Mouse (Mus musculus) megakaryocyte, embryonic 14.5 days (primary cell): ENCODE data around the gene Tmem86b. TPM values are rescaled to one million over a fixed set of nuclear protein-coding genes. Genes with fewer than 3 reads are reported as not detected.
"Not testable (repeated sequence)": the region's sequence is repeated elsewhere in the genome, so short reads cannot be mapped to it uniquely, and the experiment has no call there.

Source experiments
- H3K27me3 ChIP-seq: replicated peaks from 2 replicates; pipeline ENCODE3; 2012; ENCODE audit warnings: inconsistent platforms
- H3K36me3 ChIP-seq: replicated peaks from 2 replicates; pipeline ENCODE3; 2012; ENCODE audit warnings: low read length, inconsistent platforms, mixed read lengths
- H3K4me1 ChIP-seq: 2 replicates; pipeline ENCODE4 v1.6.1; 2012; ENCODE audit warnings: inconsistent platforms
- H3K4me3 ChIP-seq: replicated peaks from 2 replicates; pipeline ENCODE3; 2012; ENCODE audit warnings: moderate library complexity, mild to moderate bottlenecking, inconsistent platforms
- H3K9me3 ChIP-seq: 2 replicates; pipeline ENCODE4 v1.6.1; 2012; ENCODE audit warnings: inconsistent platforms
- FLI1 ChIP-seq: IDR thresholded peaks from 2 replicates; pipeline ENCODE4 v1.6.1; 2012; ENCODE audit warnings: low read length, inconsistent platforms, mixed read lengths
- GATA1 ChIP-seq: IDR thresholded peaks from 3 replicates; pipeline ENCODE4 v1.6.1; 2012; ENCODE audit warnings: mixed read lengths, low read length, inconsistent platforms, borderline replicate concordance
- polyA plus RNA-seq: library from polyadenylated mRNA; stranded (reverse); fragments of >175 nt; gene quantifications from 2 replicates; pipeline ENCODE4 v1.2.3, GENCODE M21; 2012; ENCODE audit warnings: low replicate concordance; ENCODE audit not compliant: insufficient read depth

The Tmem86b gene
- polyA plus RNA-seq, 1 experiment = 5.3 TPM

- Histone ChIP-seq H3K36me3 (no peaks in the 10 kb centered on the region), H3K9me3 (peaks cover 10% of the 10 kb centered on the region), H3K27me3 (peaks cover 10% of the 10 kb centered on the region), H3K4me1 (no peaks in the 10 kb centered on the region), H3K4me3 (no peak within 1 kb of the TSS)
- no peak for TF ChIP-seq FLI1
- TF ChIP-seq GATA1 = no peak
These were observed 27.3 kb downstream of the Tmem86b start, which contains the start of gene Ptprh for GRCm38 (mm10) chr7:4603873-4604272. Gene Ptprh, minus strand, starts transcription at chr7:4604041.

GRCm38 (mm10) chr7:4602969-4603368 is 28.3 kb downstream of the Tmem86b start:
- no peaks in the 10 kb centered on the region for H3K4me1 ChIP-seq
- peaks cover 13% of the 10 kb centered on the region for H3K9me3 ChIP-seq
- TF ChIP-seq FLI1 = no peak
- TF ChIP-seq GATA1 = no peak

GRCm38 (mm10) chr7:4597046-4597445 is 34.2 kb downstream of the Tmem86b start:
- not testable (repeated sequence) for H3K27me3 ChIP-seq, H3K36me3 ChIP-seq, H3K4me1 ChIP-seq, H3K4me3 ChIP-seq
- H3K9me3 ChIP-seq = peaks cover 13% of the 10 kb centered on the region

More at GRCm38 (mm10) chr7:4602969-4603368, 28.3 kb downstream of the Tmem86b start:
- no peaks in the 10 kb centered on the region for H3K36me3 ChIP-seq
- no peak overlapping the region for H3K4me3 ChIP-seq
- peaks cover 10% of the 10 kb centered on the region for H3K27me3 ChIP-seq

- H3K4me3 ChIP-seq, H3K36me3 ChIP-seq, H3K27me3 ChIP-seq, H3K9me3 ChIP-seq, H3K4me1 ChIP-seq: not testable (repeated sequence)
These were observed 49.7 kb downstream of the Tmem86b start for GRCm38 (mm10) chr7:4581481-4581880.

Other genes with a start within 250 kb of the Tmem86b start
- gene Gp6, start 233.7 kb downstream of the Tmem86b start, polyA plus RNA-seq = 6.8 and 11.2 TPM in 2 replicates
- 0.54 and 1.6 TPM in 2 replicates for gene Rdh13, start 185.8 kb downstream of the Tmem86b start, polyA plus RNA-seq
- gene Eps8l1, start 170.7 kb downstream of the Tmem86b start, polyA plus RNA-seq = not detected in 2 replicates
- 267 and 1,249 TPM in 2 replicates for gene Ppp1r12c, start 129.7 kb downstream of the Tmem86b start, polyA plus RNA-seq
- 38.2 TPM in 1 of 2 replicates, not detected in the other for gene Tnnt1, start 115.0 kb downstream of the Tmem86b start, polyA plus RNA-seq
- 3.9 TPM in 1 of 2 replicates, not detected in the other for gene Tnni3, start 107.2 kb downstream of the Tmem86b start, polyA plus RNA-seq
- gene Dnaaf3, start 99.0 kb downstream of the Tmem86b start, polyA plus RNA-seq = 1.3 and 5.0 TPM in 2 replicates
- 2.6 TPM in 1 of 2 replicates, not detected in the other for gene Syt5, start 83.9 kb downstream of the Tmem86b start, polyA plus RNA-seq
- 0.16 TPM in 1 of 2 replicates, not detected in the other for gene Ptprh, start 27.4 kb downstream of the Tmem86b start, polyA plus RNA-seq
- 361 and 465 TPM in 2 replicates for gene Ppp6r1, start 27.6 kb upstream of the Tmem86b start, polyA plus RNA-seq
- 71.8 and 116 TPM in 2 replicates for gene Hspbp1, start 53.6 kb upstream of the Tmem86b start, polyA plus RNA-seq
- 0.08 TPM in 1 of 2 replicates, not detected in the other for gene Brsk1, start 59.2 kb upstream of the Tmem86b start, polyA plus RNA-seq
- 0.43 TPM in 1 of 2 replicates, not detected in the other for gene Tmem150b, start 93.8 kb upstream of the Tmem86b start, polyA plus RNA-seq
- 241 and 733 TPM in 2 replicates for gene Kmt5c, start 108.7 kb upstream of the Tmem86b start, polyA plus RNA-seq
- gene Cox6b2, start 121.7 kb upstream of the Tmem86b start, polyA plus RNA-seq = 47.7 and 94.6 TPM in 2 replicates
- gene Fam71e2, start 139.9 kb upstream of the Tmem86b start, polyA plus RNA-seq = not detected in 2 replicates
- gene Il11, start 151.4 kb upstream of the Tmem86b start, polyA plus RNA-seq = 0.26 and 1.9 TPM in 2 replicates
- gene Tmem190, start 151.5 kb upstream of the Tmem86b start, polyA plus RNA-seq = not detected in 2 replicates
- gene Tmem238, start 158.2 kb upstream of the Tmem86b start, polyA plus RNA-seq = 29.3 and 145 TPM in 2 replicates
- gene Rpl28, start 161.5 kb upstream of the Tmem86b start, polyA plus RNA-seq = 3,598 and 12,997 TPM in 2 replicates
- 217 and 258 TPM in 2 replicates for gene Ube2s, start 181.2 kb upstream of the Tmem86b start, polyA plus RNA-seq
- gene Shisa7, start 213.3 kb upstream of the Tmem86b start, polyA plus RNA-seq = 0.07 TPM in 1 of 2 replicates, not detected in the other
- gene Isoc2b, start 238.8 kb upstream of the Tmem86b start, polyA plus RNA-seq = 4.3 and 6.1 TPM in 2 replicates
- 7.2 and 17.1 TPM in 2 replicates for gene Isoc2a, start 245.7 kb upstream of the Tmem86b start, polyA plus RNA-seq